Mouse (Mus musculus) E14TG2a.4 (cell line): Measurements from ENCODE around the gene Ern2.

Experiments used
- CTCF ChIP-seq: conservative IDR thresholded peaks from 2 replicates; pipeline ENCODE4 v1.5.1; 2014; ENCODE audit warnings: low read length
- POU5F1 ChIP-seq: IDR thresholded peaks from 2 replicates; pipeline ENCODE4 v1.6.1; 2014; ENCODE audit warnings: low read length, borderline replicate concordance

GRCm38 (mm10) chr7:122180720-122181119, 5.3 kb downstream of the Ern2 start:
- TF ChIP-seq CTCF (no peak), POU5F1 (no peak)
